Mouse (Mus musculus) limb, embryonic 13.5 days (tissue): ENCODE data around the gene Neurod2. TPM values are rescaled to one million over a fixed set of nuclear protein-coding genes. Genes with fewer than 3 reads are reported as not detected.

Source experiments
- ATAC-seq: fragments of 200-750 bp; cut with Nextera tagmentation; 2 replicates; pipeline ENCODE4 v1.8.0; 2017; ENCODE audit warnings: low read depth, moderate number of reproducible peaks, moderate TSS enrichment; ENCODE audit not compliant: low FRiP score
- H3K27ac ChIP-seq: fragments of 300-500 bp; sonication (generic); 2 replicates; pipeline ENCODE4 v1.5.1; 2015; ENCODE audit warnings: inconsistent platforms, mild to moderate bottlenecking, moderate library complexity
- H3K27me3 ChIP-seq: fragments of 300-500 bp; sonication (generic); 2 replicates; pipeline ENCODE4 v1.6.1; 2015; ENCODE audit warnings: mild to moderate bottlenecking, inconsistent platforms
- H3K36me3 ChIP-seq: fragments of 300-500 bp; sonication (generic); 2 replicates; pipeline ENCODE4 v1.6.1; 2015; ENCODE audit warnings: inconsistent platforms, mild to moderate bottlenecking, moderate library complexity
- H3K4me1 ChIP-seq: fragments of 300-500 bp; sonication (generic); 2 replicates; pipeline ENCODE4 v1.6.1; 2015; ENCODE audit warnings: inconsistent platforms
- H3K4me2 ChIP-seq: fragments of 300-500 bp; sonication (generic); replicated peaks from 2 replicates; pipeline ENCODE4 v1.6.1; 2015; ENCODE audit warnings: inconsistent platforms, mild to moderate bottlenecking, moderate library complexity
- H3K4me3 ChIP-seq: fragments of 300-500 bp; sonication (generic); 2 replicates; pipeline ENCODE4 v1.5.1; 2015; ENCODE audit warnings: moderate library complexity, mild to moderate bottlenecking, inconsistent platforms
- H3K9ac ChIP-seq: fragments of 300-500 bp; sonication (generic); 2 replicates; pipeline ENCODE4 v1.6.1; 2015; ENCODE audit warnings: mild to moderate bottlenecking, inconsistent platforms
- H3K9me3 ChIP-seq: fragments of 300-500 bp; sonication (generic); 2 replicates; pipeline ENCODE4 v1.6.1; 2016; ENCODE audit warnings: inconsistent platforms
- WGBS: fragments of 180-500 bp; shearing (Covaris S2); methylation state at CpG from one replicate; pipeline ENCODE4 v1.1.7; 2015; 5-methylcytosine and 5-hydroxymethylcytosine counted together
- polyA plus RNA-seq: library from polyadenylated mRNA; unstranded; fragments of >200 nt; fragmentation: Nextera tagmentation; extraction: Ambion mirVana; gene quantifications from 2 replicates; pipeline ENCODE4 v1.2.1, GENCODE M21; 2015

The Neurod2 gene
- polyA plus RNA-seq, 1 experiment from 2014 or later, result not detected

DNA sequence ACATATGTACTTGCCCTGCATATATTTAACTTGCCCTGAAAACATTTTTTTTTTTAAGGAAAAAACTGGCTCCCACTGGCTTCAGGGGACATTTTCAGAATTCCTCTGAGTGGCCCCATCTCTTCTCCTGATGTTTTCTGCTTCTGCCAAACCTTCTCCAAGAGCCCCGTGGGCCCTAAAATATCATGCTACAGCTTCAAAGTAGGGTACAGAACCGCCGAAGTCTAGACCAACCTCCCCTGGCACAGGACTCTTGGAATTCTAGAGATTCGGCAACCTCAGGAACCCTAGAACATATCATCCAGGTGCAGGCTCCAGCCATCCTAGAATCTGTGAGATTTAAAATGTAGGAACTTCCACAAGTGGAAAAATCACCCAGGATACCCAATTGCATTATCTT lies 9.9 kb downstream of the Neurod2 start:
- WGBS, result 13% methylated on average over 4 of the region's 4 CpGs
- peaks cover 100% of the 10 kb centered on the region for H3K27me3 ChIP-seq
- no peaks in the 10 kb centered on the region for H3K9me3 ChIP-seq
- no peak for ATAC-seq
- no peak overlapping the region for H3K9ac ChIP-seq
- H3K4me2 ChIP-seq, result no peak overlapping the region
- H3K36me3 ChIP-seq, result no peaks in the 10 kb centered on the region
- peaks cover 3% of the 10 kb centered on the region; the same call in 1 of the 2 replicates for H3K4me1 ChIP-seq
- H3K27ac ChIP-seq, result no peak overlapping the region
- H3K4me3 ChIP-seq, result no peak overlapping the region

DNA sequence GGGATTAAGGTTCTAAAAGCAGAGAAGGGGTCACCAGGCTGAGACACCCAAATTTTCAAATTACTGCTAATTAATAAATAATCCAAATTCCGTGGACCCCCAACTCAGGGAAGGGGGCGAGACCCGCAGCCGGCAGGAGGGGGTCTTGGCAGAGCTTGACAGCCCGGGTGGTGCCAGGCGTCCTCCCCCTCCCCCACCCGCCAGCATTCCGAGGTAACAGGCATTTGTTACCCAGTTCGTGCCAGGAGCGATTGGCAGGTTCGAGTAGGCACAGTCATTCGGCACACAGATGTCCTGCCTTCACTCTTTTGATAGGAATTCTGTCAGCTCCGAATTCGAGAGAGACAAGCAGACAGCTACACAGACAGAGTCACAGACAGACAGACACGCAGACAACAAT lies 10.3 kb downstream of the Neurod2 start:
- Histone ChIP-seq H3K4me1 (peaks cover 3% of the 10 kb centered on the region; the same call in 1 of the 2 replicates), H3K9me3 (no peaks in the 10 kb centered on the region), H3K27me3 (peaks cover 100% of the 10 kb centered on the region), H3K4me2 (no peak overlapping the region), H3K27ac (no peak overlapping the region), H3K9ac (no peak overlapping the region), H3K4me3 (no peak overlapping the region), H3K36me3 (no peaks in the 10 kb centered on the region)
- WGBS, result 4% methylated on average over 15 of the region's 15 CpGs
- no peak for ATAC-seq

DNA sequence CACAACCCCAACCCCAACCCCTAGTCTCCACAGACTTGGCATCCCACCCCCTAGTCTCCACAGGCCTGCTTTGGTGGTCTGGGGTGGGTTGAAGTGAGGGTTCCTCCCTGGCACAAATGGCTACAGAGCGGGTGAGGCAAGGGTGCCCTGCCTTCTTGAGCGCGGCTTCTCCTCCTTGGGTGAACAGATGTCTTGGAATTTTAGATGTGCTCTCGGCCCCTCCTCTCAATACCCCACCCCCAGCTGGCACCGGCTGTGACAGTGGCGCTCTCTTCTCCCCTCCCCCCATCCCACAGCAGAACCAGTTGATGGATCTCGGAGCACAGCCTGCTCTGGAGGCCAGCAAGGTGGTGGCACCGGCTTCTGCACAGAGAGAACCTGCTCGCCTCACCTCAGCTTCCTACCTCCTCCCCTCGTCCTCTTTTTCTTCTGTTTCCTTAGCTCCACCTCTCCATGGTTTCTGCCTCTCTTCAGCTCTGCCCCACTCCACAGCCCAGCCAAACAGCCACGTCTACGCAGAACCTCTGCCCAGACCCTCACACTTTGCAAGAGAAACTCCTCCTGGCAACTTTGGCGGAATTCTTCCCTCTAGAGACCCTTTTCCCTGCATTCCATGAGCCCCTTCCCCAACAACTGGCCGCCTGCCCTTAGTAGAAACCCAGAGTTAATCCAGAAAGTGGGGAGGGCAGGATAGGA lies 10.9 kb downstream of the Neurod2 start:
- H3K27ac ChIP-seq, result no peak overlapping the region
- H3K9ac ChIP-seq, result no peak overlapping the region
- no peak overlapping the region for H3K4me3 ChIP-seq
- no peaks in the 10 kb centered on the region for H3K36me3 ChIP-seq
- no peak for ATAC-seq
- H3K9me3 ChIP-seq, result no peaks in the 10 kb centered on the region
- WGBS, result under 1% methylated on average over 14 of the region's 14 CpGs
- peaks cover 100% of the 10 kb centered on the region for H3K27me3 ChIP-seq
- H3K4me1 ChIP-seq, result peaks cover 5% of the 10 kb centered on the region; the same call in 1 of the 2 replicates
- H3K4me2 ChIP-seq, result no peak overlapping the region

DNA sequence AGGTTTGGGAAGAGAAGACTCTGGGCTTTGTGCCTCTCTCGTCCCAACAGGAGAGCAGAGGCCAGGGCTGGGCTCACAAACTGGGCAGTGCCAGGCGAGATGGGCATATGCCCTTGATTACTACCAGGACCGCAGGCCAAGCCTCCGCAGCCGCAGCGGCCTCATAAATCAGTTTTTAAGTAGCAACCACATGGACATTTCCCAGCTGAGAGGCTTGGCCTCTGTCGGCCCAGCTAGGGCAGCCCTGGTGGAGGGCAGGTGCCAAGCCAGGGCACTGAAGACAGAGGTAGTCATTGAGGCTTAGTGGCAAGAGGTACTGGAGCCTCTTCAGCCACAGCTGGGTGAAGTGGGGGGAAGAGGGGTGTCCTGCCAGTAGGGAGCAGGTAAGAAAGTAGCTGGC lies 12.0 kb downstream of the Neurod2 start:
- Histone ChIP-seq H3K9ac (no peak overlapping the region), H3K27me3 (peaks cover 98% of the 10 kb centered on the region), H3K36me3 (no peaks in the 10 kb centered on the region), H3K27ac (no peak overlapping the region), H3K4me2 (no peak overlapping the region), H3K9me3 (no peaks in the 10 kb centered on the region), H3K4me1 (peaks cover 5% of the 10 kb centered on the region; the same call in 1 of the 2 replicates), H3K4me3 (no peak overlapping the region)
- 2% methylated on average over 7 of the region's 7 CpGs for WGBS
- no peak for ATAC-seq

DNA sequence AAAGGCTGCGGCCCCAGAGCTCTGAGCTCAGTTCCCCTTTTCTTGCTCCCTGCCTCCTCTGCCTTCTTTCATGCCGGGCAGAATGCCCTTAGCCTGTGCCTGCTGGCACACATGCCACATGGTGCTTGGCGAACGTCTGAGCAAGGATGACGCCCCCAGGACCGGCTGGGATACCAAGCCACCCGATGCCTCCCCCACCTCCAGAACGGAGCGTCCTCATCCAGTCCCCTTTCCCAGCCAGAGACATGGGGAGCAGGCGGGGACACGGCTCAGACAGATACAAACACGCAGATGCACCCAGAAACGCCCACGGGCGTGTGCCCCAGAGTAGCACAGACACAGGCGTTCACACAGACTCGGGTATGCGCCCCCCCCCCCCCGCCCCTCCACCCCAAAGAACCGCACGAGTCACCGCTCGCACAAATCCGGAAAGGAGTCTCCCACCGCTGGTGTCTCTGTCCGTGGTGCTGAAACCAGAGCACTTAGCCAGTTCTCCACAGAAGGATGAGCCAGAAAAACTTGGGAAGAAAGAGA lies 15.6 kb downstream of the Neurod2 start:
- 3% methylated on average over 26 of the region's 26 CpGs for WGBS
- Histone ChIP-seq H3K4me2 (peak overlapping the region; percentile 24; the same call in 1 of the 2 replicates), H3K9me3 (no peaks in the 10 kb centered on the region), H3K27me3 (peaks cover 93% of the 10 kb centered on the region), H3K4me1 (0 out of 2 replicates have a peak, but pooled peaks cover 3% of the 10 kb centered on the region), H3K36me3 (no peaks in the 10 kb centered on the region), H3K9ac (no peak overlapping the region), H3K4me3 (no peak overlapping the region), H3K27ac (no peak overlapping the region)
- no peak for ATAC-seq

DNA sequence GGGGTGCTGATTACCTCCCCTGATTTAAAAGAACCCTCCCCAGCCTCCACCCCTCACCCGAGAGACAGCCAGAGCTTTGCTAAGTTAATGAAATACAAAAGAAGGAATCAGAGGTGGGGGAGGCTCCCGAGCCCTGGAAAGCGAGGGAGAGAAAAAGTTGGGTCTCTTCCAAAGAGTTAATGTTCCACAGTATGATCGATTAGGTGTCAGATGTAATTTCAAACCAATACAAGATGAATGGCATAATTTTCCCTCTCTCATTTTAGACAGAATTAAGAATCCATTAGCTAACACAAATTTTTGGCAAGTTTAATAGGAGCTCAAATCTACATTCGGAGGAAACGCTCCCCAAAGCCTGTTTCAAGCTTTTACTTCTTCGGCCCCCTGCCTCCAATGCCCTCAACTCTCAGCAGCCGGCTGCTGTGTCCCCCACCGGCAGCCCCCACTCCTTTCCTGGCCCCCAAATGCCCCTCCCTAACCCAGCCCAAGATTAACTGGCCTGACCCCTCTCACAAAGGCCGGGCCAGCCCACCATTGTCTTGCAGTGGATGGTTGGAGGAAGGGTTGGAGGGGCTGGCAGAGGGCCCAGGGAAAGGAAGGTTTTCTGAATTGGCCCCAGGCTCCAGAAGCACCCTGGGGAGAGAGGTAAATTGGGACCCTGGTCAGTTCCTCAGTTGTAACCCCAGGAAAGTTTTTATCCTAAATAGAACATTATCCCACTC lies 30.8 kb downstream of the Neurod2 start:
- ATAC-seq, result no peak
- 8% methylated on average over 10 of the region's 10 CpGs for WGBS

DNA sequence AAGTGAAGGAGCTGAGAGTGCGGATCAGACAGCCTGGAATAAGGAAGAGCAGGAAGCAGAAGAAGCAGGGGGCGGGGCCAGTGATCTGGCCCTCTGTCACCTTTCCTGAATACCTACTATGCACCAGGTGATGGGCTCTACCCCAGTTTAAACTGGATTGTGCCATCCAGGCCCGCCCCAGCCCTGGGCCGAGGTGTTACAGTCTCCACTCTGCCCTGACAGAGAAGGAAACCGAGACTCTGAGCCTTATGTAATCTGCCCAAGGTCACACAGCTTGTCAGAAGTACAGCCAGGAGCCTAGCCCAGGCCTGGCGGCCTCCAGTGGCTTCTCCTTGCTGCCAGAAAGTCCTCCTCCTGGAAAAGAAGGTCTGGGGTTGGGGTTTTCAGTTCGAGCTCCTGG lies 31.7 kb downstream of the Neurod2 start:
- Histone ChIP-seq H3K27ac (no peak overlapping the region), H3K4me2 (no peak overlapping the region), H3K4me3 (no peak overlapping the region), H3K27me3 (peaks cover 76% of the 10 kb centered on the region), H3K4me1 (peaks cover 17% of the 10 kb centered on the region), H3K9ac (no peak overlapping the region), H3K9me3 (no peaks in the 10 kb centered on the region), H3K36me3 (no peaks in the 10 kb centered on the region)
- ATAC-seq, result no peak; the same call in 1 of the 2 replicates
- 19% methylated on average over 7 of the region's 7 CpGs for WGBS

More for the DNA sequence above, 30.8 kb downstream of the Neurod2 start:
- no peak overlapping the region for H3K27ac ChIP-seq
- no peaks in the 10 kb centered on the region for H3K36me3 ChIP-seq
- H3K4me2 ChIP-seq, result no peak overlapping the region
- H3K9ac ChIP-seq, result no peak overlapping the region
- H3K4me1 ChIP-seq, result peaks cover 17% of the 10 kb centered on the region
- H3K4me3 ChIP-seq, result no peak overlapping the region
- no peaks in the 10 kb centered on the region for H3K9me3 ChIP-seq
- peaks cover 78% of the 10 kb centered on the region for H3K27me3 ChIP-seq

DNA sequence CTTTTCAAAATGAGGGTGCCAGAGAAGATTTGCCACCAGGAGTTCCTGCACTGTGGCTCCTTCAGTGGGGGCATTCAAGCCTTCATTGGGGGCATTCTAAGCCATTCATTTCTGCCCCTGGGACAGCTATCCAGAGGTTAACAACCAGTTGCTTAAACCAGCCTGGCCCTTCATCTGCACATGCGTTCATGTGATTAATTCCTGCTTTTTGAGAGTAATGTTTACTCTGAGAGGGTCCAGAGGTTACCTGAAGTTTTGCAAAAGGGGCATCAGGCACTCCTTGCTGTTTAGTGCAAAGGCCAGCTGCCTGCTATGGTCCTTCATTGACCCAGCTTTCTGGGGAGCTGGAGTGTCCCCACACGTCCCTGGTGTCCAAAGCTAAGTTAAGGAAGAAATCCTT lies 32.5 kb downstream of the Neurod2 start:
- H3K4me3 ChIP-seq, result no peak overlapping the region
- no peak for ATAC-seq
- no peak overlapping the region for H3K4me2 ChIP-seq
- no peak overlapping the region for H3K27ac ChIP-seq
- H3K4me1 ChIP-seq, result peaks cover 17% of the 10 kb centered on the region
- peaks cover 75% of the 10 kb centered on the region for H3K27me3 ChIP-seq
- WGBS, result 59% methylated on average over 2 of the region's 2 CpGs
- H3K9me3 ChIP-seq, result no peaks in the 10 kb centered on the region
- H3K9ac ChIP-seq, result no peak overlapping the region
- no peaks in the 10 kb centered on the region for H3K36me3 ChIP-seq

DNA sequence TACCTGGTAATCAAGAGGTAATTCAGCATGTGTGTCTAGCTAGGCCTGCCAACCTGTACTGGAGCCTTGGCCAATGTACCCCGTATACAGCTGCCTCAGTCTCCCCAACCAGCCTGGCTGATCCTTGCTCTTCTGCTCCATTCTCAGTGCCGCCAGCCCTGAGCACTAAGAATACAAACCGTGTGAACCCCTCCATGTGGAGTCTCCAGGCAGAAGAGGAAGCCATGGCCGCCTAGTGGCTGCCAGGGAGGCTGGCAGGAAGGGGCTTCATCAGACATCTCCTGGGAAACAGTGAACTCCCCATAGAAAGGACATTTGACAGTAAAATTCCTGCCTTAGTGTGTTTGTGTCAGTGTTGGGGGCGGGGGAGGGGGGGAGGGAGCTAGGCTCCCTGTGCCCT lies 33.2 kb downstream of the Neurod2 start:
- WGBS, result 4% methylated on average over 5 of the region's 5 CpGs
- Histone ChIP-seq H3K36me3 (no peaks in the 10 kb centered on the region), H3K4me3 (no peak overlapping the region), H3K27ac (no peak overlapping the region), H3K9ac (no peak overlapping the region), H3K4me2 (no peak overlapping the region), H3K4me1 (peaks cover 17% of the 10 kb centered on the region), H3K27me3 (peaks cover 78% of the 10 kb centered on the region), H3K9me3 (no peaks in the 10 kb centered on the region)
- ATAC-seq, result no peak

DNA sequence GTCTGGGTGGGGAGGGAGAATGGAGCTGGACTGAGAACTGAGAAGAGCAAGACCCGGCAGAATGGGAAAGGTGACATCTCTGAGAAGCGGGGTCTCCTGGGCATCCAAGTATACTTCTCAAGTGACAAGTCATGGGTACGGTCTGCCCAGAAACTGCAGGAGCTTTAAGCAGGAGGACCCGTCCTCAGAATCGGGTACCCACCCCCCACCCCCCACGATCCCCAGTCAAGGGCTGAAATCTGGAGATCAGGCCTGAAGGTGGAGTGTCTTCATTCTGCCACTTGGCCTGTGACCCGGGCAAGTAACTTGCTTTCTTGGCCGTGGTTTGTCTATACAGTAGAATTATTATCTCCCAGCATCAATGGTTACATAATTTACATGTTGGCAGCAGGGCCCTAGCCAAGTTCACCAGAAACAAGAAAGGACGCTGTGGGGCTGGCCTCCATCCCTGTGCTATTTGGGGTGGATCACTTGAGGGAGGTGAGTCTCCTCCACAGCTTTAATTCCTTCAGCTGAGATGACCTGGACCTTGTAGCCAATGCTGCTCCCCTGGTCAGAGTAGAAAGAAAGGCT lies 34.3 kb downstream of the Neurod2 start:
- H3K27ac ChIP-seq, result no peak overlapping the region

DNA sequence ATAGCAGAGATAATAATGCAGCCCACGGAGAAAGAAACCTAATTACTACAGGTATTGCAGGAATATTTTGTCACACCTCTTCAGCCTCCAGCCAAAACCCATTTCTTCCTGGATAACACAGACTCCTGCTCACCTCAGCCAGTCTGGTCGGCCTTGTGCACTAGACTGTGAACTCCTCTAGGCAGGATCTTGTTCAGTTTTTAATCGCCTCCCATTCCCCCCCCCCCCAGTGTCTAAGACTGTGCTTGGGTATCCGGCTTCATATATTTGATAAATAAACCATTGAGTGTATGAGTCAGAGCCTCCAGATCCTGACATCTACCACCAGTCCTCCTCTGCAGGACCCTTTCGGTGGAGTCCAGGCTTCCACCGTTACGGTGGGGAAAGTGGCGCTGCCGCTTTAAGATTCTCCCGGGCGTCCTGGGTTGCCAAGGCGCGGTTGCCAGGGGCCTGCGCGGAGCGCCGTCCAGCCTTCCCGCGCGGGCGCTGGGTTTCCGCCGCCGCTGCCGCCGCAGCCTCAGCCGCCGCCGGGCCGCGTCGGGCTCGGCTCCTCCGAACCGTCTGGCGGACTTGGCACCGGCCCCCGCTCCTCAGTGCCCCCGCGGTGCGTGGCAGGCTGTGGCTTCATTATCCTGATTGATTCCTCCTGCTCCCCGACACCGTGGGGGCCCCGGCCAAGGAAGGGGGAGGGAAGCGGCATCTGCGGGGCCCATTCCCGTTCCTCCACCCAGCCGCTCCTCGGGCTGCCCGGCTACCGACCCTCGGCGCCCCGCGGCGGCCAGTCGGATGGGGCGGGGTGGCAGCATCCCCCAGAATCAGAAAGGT lies 35.0 kb downstream of the Neurod2 start:
- peak; percentile 70 for ATAC-seq
- peaks cover 81% of the 10 kb centered on the region for H3K27me3 ChIP-seq
- peak overlapping the region; percentile 73 for H3K4me3 ChIP-seq
- peak overlapping the region; percentile 95 for H3K4me2 ChIP-seq
- no peak overlapping the region for H3K27ac ChIP-seq
- H3K9me3 ChIP-seq, result no peaks in the 10 kb centered on the region
- H3K9ac ChIP-seq, result peak overlapping the region; percentile 80
- WGBS, result 1% methylated on average over 58 of the region's 58 CpGs
- peaks cover 25% of the 10 kb centered on the region for H3K4me1 ChIP-seq
- no peaks in the 10 kb centered on the region for H3K36me3 ChIP-seq

More for the DNA sequence above, 34.3 kb downstream of the Neurod2 start:
- no peaks in the 10 kb centered on the region for H3K9me3 ChIP-seq
- WGBS, result 4% methylated on average over 9 of the region's 9 CpGs
- no peaks in the 10 kb centered on the region for H3K36me3 ChIP-seq
- peak overlapping the region; percentile 95 for H3K4me2 ChIP-seq
- no peak for ATAC-seq
- peaks cover 19% of the 10 kb centered on the region for H3K4me1 ChIP-seq
- peak overlapping the region; percentile 73 for H3K4me3 ChIP-seq
- H3K27me3 ChIP-seq, result peaks cover 81% of the 10 kb centered on the region
- H3K9ac ChIP-seq, result peak overlapping the region; percentile 80
